Mouse (Mus musculus): ENCODE measurements around the gene Ccdc88c. TPM values are rescaled to one million over a fixed set of nuclear protein-coding genes. Genes with fewer than 3 reads are reported as not detected.

The Ccdc88c gene
- total RNA-seq, 1 experiment from 2014 or later = 81.7 TPM

- no peak for ATAC-seq (replicated peaks in 1 of 2; ENCODE audit: insufficient read depth in 1 of 2, low FRiP score in 2 of 2, low TSS enrichment in 1 of 2, low read depth in 1 of 2, poor library complexity in 2 of 2, severe bottlenecking in 2 of 2)
Observed at GRCm38 (mm10) chr12:100956028-100956427, 72.8 kb downstream of the Ccdc88c start.

DNA sequence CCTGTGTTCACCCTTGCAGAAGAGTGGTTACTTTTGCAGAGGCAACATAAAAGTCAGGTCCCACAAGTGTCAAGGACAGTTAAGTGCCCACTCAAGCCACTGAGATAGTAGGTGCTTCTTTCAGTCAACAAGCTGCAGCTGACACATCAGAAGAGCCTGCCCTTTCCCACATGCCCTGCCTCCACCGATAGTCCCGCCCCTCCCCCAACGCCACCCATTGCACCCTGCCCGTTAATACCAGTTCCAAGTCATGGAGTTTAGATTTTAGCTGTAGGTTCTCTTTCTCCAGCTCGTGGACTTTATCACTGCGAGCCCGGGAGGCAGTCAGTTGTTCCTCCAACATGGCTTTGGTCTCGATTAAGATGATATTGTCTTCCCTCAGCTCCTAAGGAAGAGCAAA lies 74.9 kb downstream of the Ccdc88c start:
- no peak for ATAC-seq (replicated peaks in 1 of 2; ENCODE audit: insufficient read depth in 1 of 2, low FRiP score in 2 of 2, low TSS enrichment in 1 of 2, low read depth in 1 of 2, poor library complexity in 2 of 2, severe bottlenecking in 2 of 2)

- peak; percentile 60 to 76 for ATAC-seq (replicated peaks in 1 of 2; ENCODE audit: insufficient read depth in 1 of 2, low FRiP score in 2 of 2, low TSS enrichment in 1 of 2, low read depth in 1 of 2, poor library complexity in 2 of 2, severe bottlenecking in 2 of 2)
Observed at GRCm38 (mm10) chr12:100952193-100952931, 76.5 kb downstream of the Ccdc88c start.

- ATAC-seq (replicated peaks in 1 of 2; ENCODE audit: insufficient read depth in 1 of 2, low FRiP score in 2 of 2, low TSS enrichment in 1 of 2, low read depth in 1 of 2, poor library complexity in 2 of 2, severe bottlenecking in 2 of 2) = no peak
Observed at GRCm38 (mm10) chr12:100949146-100949545, 79.7 kb downstream of the Ccdc88c start.

DNA sequence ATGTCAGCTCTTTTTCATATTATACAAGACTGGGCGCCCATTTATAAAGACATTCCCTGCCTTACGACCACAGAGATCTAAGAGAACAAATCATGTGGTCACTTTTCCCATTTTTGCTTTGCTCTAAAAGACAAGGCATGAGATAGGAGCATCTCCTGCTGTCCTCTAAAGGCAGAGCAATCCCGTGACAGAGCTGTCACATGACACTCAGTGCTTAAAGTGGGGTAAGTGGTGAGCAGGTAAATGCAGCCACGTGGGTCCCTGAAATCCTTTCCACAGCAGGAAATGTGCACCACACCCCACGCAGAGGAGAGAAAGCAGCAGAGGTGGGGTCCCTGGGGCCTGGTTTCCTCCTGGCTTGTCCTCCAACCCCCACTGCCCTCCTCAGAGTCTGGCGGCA lies 80.8 kb downstream of the Ccdc88c start:
- ATAC-seq (replicated peaks in 1 of 2; ENCODE audit: insufficient read depth in 1 of 2, low FRiP score in 2 of 2, low TSS enrichment in 1 of 2, low read depth in 1 of 2, poor library complexity in 2 of 2, severe bottlenecking in 2 of 2) = no peak

DNA sequence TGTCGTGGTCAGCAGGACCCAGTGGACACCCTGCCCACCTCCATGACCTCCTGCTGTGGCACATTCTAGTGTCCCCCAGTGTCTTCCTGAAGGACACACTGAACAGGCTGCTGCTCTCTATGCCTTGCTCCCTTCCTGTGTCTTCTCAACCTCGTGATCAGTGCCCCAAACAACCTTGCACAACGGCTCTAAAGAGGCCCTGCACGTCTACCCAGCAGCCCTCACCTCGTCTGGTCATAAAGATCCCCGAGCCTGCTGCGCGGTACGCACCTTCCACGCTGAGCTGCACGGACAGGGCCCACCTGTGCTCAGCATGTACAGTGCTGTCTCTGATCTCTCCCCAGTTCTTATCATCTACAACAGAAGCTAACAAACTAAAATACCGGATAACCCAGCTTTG lies 82.9 kb downstream of the Ccdc88c start:
- no peak for ATAC-seq (replicated peaks in 1 of 2; ENCODE audit: insufficient read depth in 1 of 2, low FRiP score in 2 of 2, low TSS enrichment in 1 of 2, low read depth in 1 of 2, poor library complexity in 2 of 2, severe bottlenecking in 2 of 2)

DNA sequence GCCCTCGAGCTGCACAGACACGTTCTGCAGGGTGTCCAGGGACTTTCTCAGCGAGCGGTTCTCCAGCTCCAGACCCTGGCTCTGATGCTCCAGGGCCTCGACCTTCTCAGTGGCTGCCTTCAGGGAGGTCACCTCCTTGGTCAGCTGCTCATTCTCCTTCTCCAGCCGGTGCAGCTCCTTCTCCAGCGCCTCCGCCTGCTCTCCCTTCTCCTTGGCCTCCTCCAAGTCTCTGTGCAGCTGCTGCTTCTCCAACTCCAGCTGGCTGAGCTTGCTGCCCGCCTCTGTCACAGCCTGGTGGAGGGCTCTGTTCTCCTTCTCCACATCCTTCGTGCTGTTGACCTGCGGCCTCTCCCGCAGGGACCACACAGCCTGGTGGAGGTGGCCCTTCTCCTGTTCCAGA lies 83.4 kb downstream of the Ccdc88c start:
- ATAC-seq (replicated peaks in 1 of 2; ENCODE audit: insufficient read depth in 1 of 2, low FRiP score in 2 of 2, low TSS enrichment in 1 of 2, low read depth in 1 of 2, poor library complexity in 2 of 2, severe bottlenecking in 2 of 2) = no peak

DNA sequence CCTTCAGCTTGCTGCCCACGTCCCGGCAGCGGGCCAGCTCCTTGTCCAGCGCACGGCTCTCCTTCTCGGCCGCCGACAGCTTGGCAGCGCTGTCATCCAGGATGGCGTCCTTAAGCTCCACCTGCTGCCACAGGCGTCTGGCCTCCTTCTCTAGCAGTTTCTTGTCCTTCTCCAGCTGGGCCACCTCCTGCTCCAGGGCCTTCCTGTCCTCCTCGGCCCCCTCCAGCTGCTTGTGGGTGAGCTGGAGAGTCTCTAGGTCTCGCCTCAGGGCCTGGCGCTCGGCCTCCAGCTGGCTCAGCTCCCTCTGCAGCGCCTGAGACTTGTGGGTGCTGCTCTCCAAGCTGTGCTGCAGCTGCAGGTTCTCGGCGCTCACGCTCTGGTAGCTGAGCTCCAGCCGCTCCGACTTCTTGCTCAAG lies 83.9 kb downstream of the Ccdc88c start:
- ATAC-seq (replicated peaks in 1 of 2; ENCODE audit: insufficient read depth in 1 of 2, low FRiP score in 2 of 2, low TSS enrichment in 1 of 2, low read depth in 1 of 2, poor library complexity in 2 of 2, severe bottlenecking in 2 of 2) = no peak

DNA sequence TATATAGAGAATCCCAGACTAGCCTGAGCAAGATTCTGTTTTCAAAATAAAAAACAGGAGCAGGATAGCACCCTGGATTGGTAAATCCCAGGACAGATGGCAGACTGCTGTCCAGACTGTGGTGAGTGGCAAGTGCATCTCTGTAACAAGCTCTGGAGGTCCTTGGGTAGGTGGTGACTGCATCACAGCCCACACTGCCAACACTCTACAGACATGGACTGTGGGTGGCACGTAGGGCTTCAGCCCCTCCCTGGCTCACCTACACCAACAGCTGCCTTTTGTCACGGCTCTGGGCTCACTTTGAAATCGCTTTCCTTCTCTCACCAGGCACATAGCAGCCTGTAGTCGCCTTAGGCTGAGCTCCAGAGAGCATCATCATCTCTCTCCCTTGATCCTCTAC lies 85.7 kb downstream of the Ccdc88c start:
- no peak for ATAC-seq (replicated peaks in 1 of 2; ENCODE audit: insufficient read depth in 1 of 2, low FRiP score in 2 of 2, low TSS enrichment in 1 of 2, low read depth in 1 of 2, poor library complexity in 2 of 2, severe bottlenecking in 2 of 2)

DNA sequence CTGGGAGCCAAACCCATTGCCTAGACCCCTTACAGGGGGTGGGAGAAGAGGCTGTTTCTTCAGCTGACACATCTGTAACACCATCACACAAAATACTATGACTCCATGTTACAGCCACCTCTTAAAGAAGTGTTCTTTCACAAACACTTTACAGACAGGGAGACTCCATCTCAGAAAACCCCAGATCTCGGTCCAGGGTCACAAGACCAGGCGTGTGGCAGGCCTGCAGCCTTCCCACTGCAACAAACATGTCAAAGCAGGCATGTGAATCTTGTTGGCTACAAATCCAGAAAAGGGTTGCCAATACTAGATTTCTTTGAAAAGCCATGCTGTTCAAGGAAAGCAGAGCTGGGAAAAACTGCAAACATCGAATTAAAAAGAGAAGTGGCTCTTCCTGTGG lies 87.5 kb downstream of the Ccdc88c start:
- no peak for ATAC-seq (replicated peaks in 1 of 2; ENCODE audit: insufficient read depth in 1 of 2, low FRiP score in 2 of 2, low TSS enrichment in 1 of 2, low read depth in 1 of 2, poor library complexity in 2 of 2, severe bottlenecking in 2 of 2)

DNA sequence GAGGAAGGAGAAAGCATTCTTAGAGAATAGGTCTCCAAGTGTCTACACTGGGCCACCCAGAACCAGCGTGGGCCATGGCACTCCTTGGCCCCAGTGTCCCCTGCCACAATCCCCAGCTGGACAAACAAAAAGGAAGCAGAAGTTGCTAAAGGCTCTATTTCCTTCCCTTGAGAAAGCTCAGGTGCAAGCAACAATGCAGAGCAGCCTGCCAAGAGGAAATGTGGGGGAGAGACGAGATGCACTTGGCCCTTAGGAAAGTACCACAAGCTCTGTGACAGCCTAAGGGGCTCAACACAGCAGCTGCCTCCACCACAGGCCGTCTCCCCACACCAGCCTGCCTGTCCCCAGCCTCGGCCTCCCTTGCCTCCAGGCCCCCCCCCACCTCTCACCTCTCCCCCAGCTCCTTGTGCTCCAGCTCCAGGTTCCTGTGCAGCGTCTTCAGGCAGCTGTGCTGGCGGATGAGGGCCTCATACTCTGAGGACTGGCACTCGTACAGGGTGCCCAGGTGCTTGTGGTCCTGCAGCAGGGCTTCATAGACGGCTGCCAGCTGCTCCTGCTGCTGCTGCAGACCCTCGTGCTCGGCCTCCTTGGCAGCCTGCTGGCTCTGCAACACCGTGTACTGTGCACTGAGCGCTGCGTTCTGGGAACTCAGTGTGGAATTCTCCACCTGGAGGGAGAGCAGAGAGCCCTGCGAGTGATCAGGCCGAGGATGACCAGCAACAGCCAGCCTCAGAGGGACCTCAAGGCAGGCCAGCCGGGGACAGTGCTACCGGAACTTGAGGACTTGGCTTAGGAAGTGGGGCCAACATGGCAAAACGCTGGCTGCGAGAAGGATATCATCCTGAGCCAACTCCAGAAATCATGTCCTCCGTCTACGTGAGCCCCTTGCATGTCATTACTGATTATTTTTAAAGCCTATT lies 91.2 kb downstream of the Ccdc88c start:
- ATAC-seq (replicated peaks in 1 of 2; ENCODE audit: insufficient read depth in 1 of 2, low FRiP score in 2 of 2, low TSS enrichment in 1 of 2, low read depth in 1 of 2, poor library complexity in 2 of 2, severe bottlenecking in 2 of 2) = peak; percentile 39; a peak in 3 of 4 replicates

DNA sequence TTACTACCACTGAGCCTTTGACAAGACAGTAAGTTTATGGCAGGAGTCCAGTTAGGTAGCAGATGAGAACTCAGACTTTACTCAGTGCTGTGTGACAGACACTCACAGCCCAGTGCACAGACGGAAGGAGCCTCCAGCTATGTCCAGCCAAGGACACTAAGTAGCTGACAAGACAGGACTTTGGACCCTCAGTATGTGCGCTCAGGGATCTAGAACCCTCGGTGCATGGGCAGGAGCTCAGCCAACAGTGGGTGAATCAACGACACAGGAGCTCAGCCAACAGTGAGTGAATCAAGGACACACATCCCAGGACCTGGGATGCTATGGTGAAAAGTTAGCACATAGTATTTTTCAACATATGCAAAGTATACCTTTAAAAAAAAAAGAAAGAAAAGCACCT lies 92.1 kb downstream of the Ccdc88c start:
- no peak for ATAC-seq (replicated peaks in 1 of 2; ENCODE audit: insufficient read depth in 1 of 2, low FRiP score in 2 of 2, low TSS enrichment in 1 of 2, low read depth in 1 of 2, poor library complexity in 2 of 2, severe bottlenecking in 2 of 2)

DNA sequence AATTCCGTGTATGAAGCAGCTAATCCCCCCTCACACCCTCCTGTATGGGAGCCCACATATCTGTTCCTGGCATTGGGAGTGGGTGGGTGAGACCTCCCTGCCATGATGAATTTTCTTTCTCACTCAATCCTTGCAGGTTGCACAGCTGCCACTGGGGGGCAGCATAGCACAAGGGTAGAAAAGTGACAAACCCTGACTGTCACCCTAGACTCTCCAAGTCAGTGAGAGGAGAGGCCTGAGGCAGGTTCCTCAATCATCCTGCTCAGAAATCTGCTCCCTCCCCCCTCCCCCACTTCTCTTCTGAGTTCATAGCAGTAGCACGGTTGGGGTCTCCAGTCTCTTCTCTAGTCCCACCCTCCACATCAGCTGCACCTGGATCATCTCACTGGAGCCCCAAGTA lies 92.7 kb downstream of the Ccdc88c start:
- ATAC-seq (replicated peaks in 1 of 2; ENCODE audit: insufficient read depth in 1 of 2, low FRiP score in 2 of 2, low TSS enrichment in 1 of 2, low read depth in 1 of 2, poor library complexity in 2 of 2, severe bottlenecking in 2 of 2) = peak; percentile 63 to 74; a peak in 3 of 4 replicates

GRCm38 (mm10) chr12:100934796-100935195 lies 94.1 kb downstream of the Ccdc88c start:
- no peak for ATAC-seq (replicated peaks in 1 of 2; ENCODE audit: insufficient read depth in 1 of 2, low FRiP score in 2 of 2, low TSS enrichment in 1 of 2, low read depth in 1 of 2, poor library complexity in 2 of 2, severe bottlenecking in 2 of 2)

DNA sequence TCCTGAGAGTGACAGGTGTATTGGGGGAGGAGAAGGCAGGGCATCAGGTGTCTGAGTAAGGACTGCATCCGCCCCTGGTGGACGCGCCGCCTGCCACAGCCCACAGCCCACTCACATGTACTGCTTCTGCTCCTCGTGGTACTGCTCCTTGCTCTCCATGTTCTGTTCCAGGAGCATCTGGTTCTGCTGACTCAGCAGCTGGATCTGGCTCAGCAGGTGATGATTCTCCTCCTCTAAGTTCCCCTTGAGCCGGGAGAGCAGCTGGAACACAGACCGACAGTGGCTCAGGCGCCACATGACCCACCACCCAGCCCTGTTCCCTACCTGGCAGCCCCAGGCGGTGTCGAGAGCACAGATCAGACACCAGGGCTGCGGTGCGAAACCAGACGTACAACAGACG lies 97.2 kb downstream of the Ccdc88c start:
- ATAC-seq (replicated peaks in 1 of 2; ENCODE audit: insufficient read depth in 1 of 2, low FRiP score in 2 of 2, low TSS enrichment in 1 of 2, low read depth in 1 of 2, poor library complexity in 2 of 2, severe bottlenecking in 2 of 2) = no peak

DNA sequence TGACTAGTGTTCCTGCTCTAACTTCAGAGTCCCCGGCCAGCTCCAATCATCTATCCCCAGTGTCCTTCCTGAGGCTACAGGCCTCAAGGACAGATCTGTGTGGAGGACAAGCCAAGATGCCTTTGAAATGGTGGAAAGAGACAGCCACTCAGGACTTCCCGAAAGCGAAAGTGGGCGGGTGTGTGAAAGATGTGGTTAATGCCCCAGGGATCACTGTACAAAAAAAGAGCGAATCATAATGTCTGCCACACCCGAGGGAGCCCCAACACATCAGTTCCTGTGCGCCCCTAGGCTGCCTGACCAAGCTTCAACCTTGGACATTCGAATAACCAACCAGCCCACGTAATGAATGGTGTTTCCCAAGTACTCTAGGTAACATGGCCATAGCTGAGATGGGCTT lies 100.6 kb downstream of the Ccdc88c start:
- no peak for ATAC-seq (replicated peaks in 1 of 2; ENCODE audit: insufficient read depth in 1 of 2, low FRiP score in 2 of 2, low TSS enrichment in 1 of 2, low read depth in 1 of 2, poor library complexity in 2 of 2, severe bottlenecking in 2 of 2)

GRCm38 (mm10) chr12:100925644-100926619 lies 102.9 kb downstream of the Ccdc88c start:
- peak; percentile 39 to 54; a peak in 2 of 4 replicates for ATAC-seq (replicated peaks in 1 of 2; ENCODE audit: insufficient read depth in 1 of 2, low FRiP score in 2 of 2, low TSS enrichment in 1 of 2, low read depth in 1 of 2, poor library complexity in 2 of 2, severe bottlenecking in 2 of 2)

All from hematopoietic stem cell, adult 5-6 weeks (primary cell).